Mouse (Mus musculus) midbrain, embryonic 14.5 days (tissue): ENCODE data around the gene Tmprss3. TPM values are rescaled to one million over a fixed set of nuclear protein-coding genes. Genes with fewer than 3 reads are reported as not detected.
A peak's percentile ranks its signal among the peaks of the same experiment; 100 is the strongest.

Experiments
- ATAC-seq: fragments of 200-750 bp; cut with Nextera tagmentation; 2 replicates; pipeline ENCODE4 v1.8.0; 2017; ENCODE audit warnings: moderate number of reproducible peaks, moderate library complexity; ENCODE audit not compliant: low FRiP score, low TSS enrichment
- DNase-seq: peaks from one replicate; pipeline ENCODE4 v3.0.0-alpha.2; 2015
- H3K27ac ChIP-seq: fragments of 300-500 bp; sonication (generic); replicated peaks from 2 replicates; pipeline ENCODE4 v1.5.1; 2014; ENCODE audit warnings: mild to moderate bottlenecking, low read depth, low read length, moderate library complexity
- H3K27me3 ChIP-seq: fragments of 300-500 bp; sonication (generic); 2 replicates; pipeline ENCODE4 v1.6.1; 2014; ENCODE audit warnings: low read length, control low read depth, mixed read lengths; ENCODE audit not compliant: control insufficient read depth, insufficient read depth
- H3K36me3 ChIP-seq: fragments of 300-500 bp; sonication (generic); 2 replicates; pipeline ENCODE4 v1.6.1; 2014; ENCODE audit warnings: low read length, control low read depth; ENCODE audit not compliant: control insufficient read depth, insufficient read depth
- H3K4me1 ChIP-seq: fragments of 300-500 bp; sonication (generic); 2 replicates; pipeline ENCODE4 v1.6.1; 2014; ENCODE audit warnings: mild to moderate bottlenecking, antibody characterized with exemption, low read length, control low read depth; ENCODE audit not compliant: control insufficient read depth, insufficient read depth
- H3K4me2 ChIP-seq: fragments of 300-500 bp; sonication (generic); 2 replicates; pipeline ENCODE4 v1.6.1; 2014; ENCODE audit warnings: mild to moderate bottlenecking, low read length, moderate library complexity
- H3K4me3 ChIP-seq: fragments of 300-500 bp; sonication (generic); replicated peaks from 2 replicates; pipeline ENCODE4 v1.5.1; 2014; ENCODE audit warnings: low read depth, low read length
- H3K9ac ChIP-seq: fragments of 300-500 bp; sonication (generic); replicated peaks from 2 replicates; pipeline ENCODE4 v1.6.1; 2014; ENCODE audit warnings: mild to moderate bottlenecking, low read length, moderate library complexity
- H3K9me3 ChIP-seq: fragments of 300-500 bp; sonication (generic); 2 replicates; pipeline ENCODE4 v1.6.1; 2016; ENCODE audit warnings: low read length, control low read depth, mixed read lengths; ENCODE audit not compliant: control insufficient read depth
- WGBS: fragments of 180-500 bp; shearing (Covaris S2); extraction: QIAGEN DNeasy Blood & Tissue Kit; methylation state at CpG from one replicate; pipeline ENCODE4 v1.1.7; 2014; 5-methylcytosine and 5-hydroxymethylcytosine counted together
- polyA plus RNA-seq: library from polyadenylated mRNA; unstranded; fragments of >200 nt; fragmentation: Nextera tagmentation; extraction: Ambion mirVana; gene quantifications from 2 replicates; pipeline ENCODE4 v1.2.1, GENCODE M21; 2014

The Tmprss3 gene
- polyA plus RNA-seq, result 0.11 TPM in 1 of 2 replicates, not detected in the other

DNA sequence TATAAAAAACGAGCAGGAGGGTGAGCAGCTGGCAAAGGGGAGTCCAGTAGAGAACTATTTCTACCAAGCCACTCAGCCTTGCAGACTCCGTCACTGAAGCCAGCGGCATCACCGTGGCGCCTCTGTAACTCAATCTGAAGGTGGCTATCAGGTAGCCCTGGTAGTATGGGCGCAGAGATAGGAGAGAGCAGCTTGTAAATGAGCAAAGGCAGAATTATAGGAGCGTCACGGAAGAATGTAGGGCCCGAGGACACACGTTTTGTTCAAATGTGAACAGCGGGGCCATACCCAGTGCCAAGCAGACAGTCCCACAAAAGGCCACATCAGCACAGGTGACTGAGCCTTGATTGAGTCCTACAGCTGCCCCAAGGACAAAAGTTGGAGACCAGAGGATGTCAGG, at the start of gene Tmprss3:
TSS of gene Tmprss3 (minus strand) at position 101 of the 400 bp plus-strand sequence.
- Histone ChIP-seq H3K4me3 (no peak within 1 kb of the TSS), H3K27me3 (no peaks in the 10 kb centered on the region), H3K9ac (no peak within 1 kb of the TSS), H3K27ac (no peak within 1 kb of the TSS), H3K4me1 (no peaks in the 10 kb centered on the region), H3K4me2 (no peak within 1 kb of the TSS), H3K9me3 (no peaks in the 10 kb centered on the region), H3K36me3 (no peaks in the 10 kb centered on the region)
- DNase-seq (no peak), ATAC-seq (no peak)
- 89% methylated on average over 11 of the region's 11 CpGs for WGBS

DNA sequence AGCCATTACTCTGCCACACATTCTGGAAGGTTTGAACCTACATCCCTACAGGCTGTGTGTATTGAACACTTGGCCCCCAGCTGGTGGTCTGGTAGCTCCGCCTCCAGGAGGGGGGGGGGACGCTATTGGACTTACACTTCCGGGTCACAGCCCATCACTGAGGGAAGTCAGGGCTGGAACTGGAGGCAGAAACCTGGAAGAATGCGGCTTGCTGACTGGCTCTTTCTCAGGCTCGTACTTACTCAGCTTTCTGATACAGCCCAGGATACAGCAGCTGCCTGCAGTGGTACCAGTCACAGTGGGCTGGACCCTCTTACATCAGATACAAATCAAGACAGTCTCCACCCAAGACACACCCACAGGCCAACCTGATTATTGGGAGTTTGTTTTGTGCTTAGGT, 48.4 kb upstream of the Tmprss3 start:
- Histone ChIP-seq H3K27me3 (no peaks in the 10 kb centered on the region), H3K9me3 (no peaks in the 10 kb centered on the region), H3K4me3 (no peak overlapping the region), H3K27ac (no peak overlapping the region), H3K36me3 (no peaks in the 10 kb centered on the region), H3K4me1 (no peaks in the 10 kb centered on the region), H3K4me2 (no peak overlapping the region), H3K9ac (no peak overlapping the region)
- DNase-seq, result no peak
- ATAC-seq, result no peak
- 54% methylated on average over 5 of the region's 5 CpGs for WGBS

DNA sequence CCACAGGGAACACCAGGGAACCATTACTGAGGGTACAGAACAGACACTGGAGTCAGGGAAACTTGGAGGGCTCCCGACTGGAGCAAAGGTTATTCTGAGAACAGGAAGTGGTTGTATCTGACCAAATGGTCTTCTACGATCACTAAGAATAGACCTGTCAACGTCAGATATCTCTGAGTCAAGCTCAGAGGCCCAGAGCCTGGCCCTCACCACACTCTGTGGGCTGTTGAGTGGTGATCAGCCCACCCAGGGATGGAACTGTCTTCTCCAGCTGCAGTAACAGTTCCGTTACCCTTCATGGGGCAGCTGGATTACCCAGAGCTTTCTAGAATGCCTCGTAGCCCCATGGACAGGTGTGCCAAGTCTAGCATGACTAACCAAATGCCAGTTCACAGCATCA, 46.5 kb upstream of the Tmprss3 start:
- ATAC-seq (no peak), DNase-seq (no peak)
- no peak overlapping the region for H3K4me3 ChIP-seq
- H3K27ac ChIP-seq, result no peak overlapping the region
- H3K4me1 ChIP-seq, result no peaks in the 10 kb centered on the region
- H3K36me3 ChIP-seq, result no peaks in the 10 kb centered on the region
- WGBS, result 84% methylated on average over 5 of the region's 5 CpGs
- no peak overlapping the region for H3K4me2 ChIP-seq
- no peaks in the 10 kb centered on the region for H3K27me3 ChIP-seq
- H3K9ac ChIP-seq, result no peak overlapping the region
- no peaks in the 10 kb centered on the region for H3K9me3 ChIP-seq

GRCm38 (mm10) chr17:31242764-31243163, 44.0 kb upstream of the Tmprss3 start:
- WGBS, result 0% methylated on average over 1 of the region's 1 CpGs

GRCm38 (mm10) chr17:31241156-31241555, 42.4 kb upstream of the Tmprss3 start:
- DNase-seq (no peak), ATAC-seq (no peak)
- Histone ChIP-seq H3K27me3 (no peaks in the 10 kb centered on the region), H3K4me3 (no peak overlapping the region), H3K4me1 (no peaks in the 10 kb centered on the region), H3K27ac (no peak overlapping the region), H3K9ac (no peak overlapping the region), H3K36me3 (no peaks in the 10 kb centered on the region), H3K4me2 (no peak overlapping the region), H3K9me3 (no peaks in the 10 kb centered on the region)
- WGBS, result 88% methylated on average over 8 of the region's 8 CpGs

More at GRCm38 (mm10) chr17:31242764-31243163, 44.0 kb upstream of the Tmprss3 start:
- ATAC-seq (no peak), DNase-seq (no peak)
- no peak overlapping the region for H3K4me2 ChIP-seq
- H3K4me1 ChIP-seq, result no peaks in the 10 kb centered on the region
- no peaks in the 10 kb centered on the region for H3K27me3 ChIP-seq
- no peaks in the 10 kb centered on the region for H3K9me3 ChIP-seq
- no peak overlapping the region for H3K27ac ChIP-seq
- no peak overlapping the region for H3K9ac ChIP-seq
- no peaks in the 10 kb centered on the region for H3K36me3 ChIP-seq
- no peak overlapping the region for H3K4me3 ChIP-seq

DNA sequence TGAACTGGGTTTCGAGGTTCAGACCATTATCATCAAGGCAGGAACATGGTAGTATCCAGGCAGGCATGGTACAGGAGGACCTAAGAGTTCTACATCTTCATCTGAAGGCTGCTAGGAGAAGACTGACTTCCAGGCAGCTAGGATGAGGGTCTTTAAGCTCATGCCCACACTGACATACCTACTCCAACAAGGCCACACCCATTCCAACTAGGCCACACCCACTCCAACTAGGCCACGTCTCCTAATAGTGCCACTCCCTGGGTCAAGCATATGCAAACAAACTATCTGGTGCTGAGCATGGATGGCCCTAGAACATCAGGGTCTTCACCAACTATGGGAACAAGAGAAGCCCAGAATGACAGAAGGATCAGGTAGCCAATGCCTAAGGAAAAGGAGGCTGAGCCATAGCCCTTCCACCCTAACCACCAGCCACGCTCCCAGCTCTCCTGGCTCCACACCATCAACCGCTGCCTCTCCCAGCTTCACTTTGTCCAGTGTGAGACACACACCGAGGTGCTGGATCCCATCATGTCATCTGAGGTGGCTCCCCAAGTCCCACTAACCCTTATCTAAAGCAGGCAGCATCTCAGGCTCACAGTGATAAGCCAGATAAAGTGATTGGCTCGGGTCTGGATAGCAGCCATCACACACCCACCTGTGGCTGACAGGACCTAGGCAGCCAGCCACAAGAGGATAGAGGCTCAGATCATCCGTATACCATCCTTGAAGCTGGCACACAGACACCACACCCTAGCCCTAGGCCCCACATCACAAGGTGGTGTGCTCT, 39.6 kb upstream of the Tmprss3 start:
- ATAC-seq (no peak), DNase-seq (no peak)
- no peaks in the 10 kb centered on the region for H3K9me3 ChIP-seq
- H3K4me3 ChIP-seq, result no peak overlapping the region
- no peaks in the 10 kb centered on the region for H3K36me3 ChIP-seq
- no peaks in the 10 kb centered on the region for H3K4me1 ChIP-seq
- no peak overlapping the region for H3K9ac ChIP-seq
- H3K27me3 ChIP-seq, result no peaks in the 10 kb centered on the region
- no peak overlapping the region for H3K4me2 ChIP-seq
- WGBS, result 85% methylated on average over 7 of the region's 7 CpGs
- no peak overlapping the region for H3K27ac ChIP-seq

GRCm38 (mm10) chr17:31235915-31236314, 37.1 kb upstream of the Tmprss3 start:
- Histone ChIP-seq H3K27me3 (no peaks in the 10 kb centered on the region), H3K36me3 (no peaks in the 10 kb centered on the region), H3K9ac (no peak overlapping the region), H3K4me3 (no peak overlapping the region), H3K4me1 (peaks cover 4% of the 10 kb centered on the region; the same call in 1 of the 2 replicates), H3K4me2 (no peak overlapping the region), H3K27ac (no peak overlapping the region), H3K9me3 (no peaks in the 10 kb centered on the region)
- 88% methylated on average over 1 of the region's 1 CpGs for WGBS
- DNase-seq (no peak), ATAC-seq (no peak)

- Histone ChIP-seq H3K27me3 (no peaks in the 10 kb centered on the region), H3K9me3 (no peaks in the 10 kb centered on the region), H3K36me3 (no peaks in the 10 kb centered on the region), H3K4me2 (no peak overlapping the region), H3K9ac (no peak overlapping the region), H3K4me3 (no peak overlapping the region), H3K27ac (no peak overlapping the region; the same call in 1 of the 2 replicates), H3K4me1 (peaks cover 4% of the 10 kb centered on the region; the same call in 1 of the 2 replicates)
- no peak for ATAC-seq
- 31% methylated on average over 8 of the region's 8 CpGs for WGBS
- peak; percentile 40 for DNase-seq
These were observed 33.7 kb upstream of the Tmprss3 start for GRCm38 (mm10) chr17:31232251-31233010.
